Mouse (Mus musculus) cerebellum, adult 2 months (tissue): ENCODE measurements at regions not wholly inside any gene's neighbourhood (a gene's known extent, or its start where the extent isn't known, plus 50 kb on each side); places are given as distances from the start of the nearest gene placed in this dataset.

ENCODE experiments used
- DNase-seq, 2 experiments: peaks; one replicate each; pipeline ENCODE4 v3.0.0; 2021
- H3K27ac ChIP-seq: fragments of 200-500 bp; 2 replicates; pipeline ENCODE4 v1.5.1; 2012; ENCODE audit warnings: low read length, control low read depth, inconsistent platforms; ENCODE audit not compliant: insufficient read depth
- H3K27me3 ChIP-seq: fragments of 200-500 bp; 2 replicates; pipeline ENCODE4 v1.6.1; 2012; ENCODE audit warnings: inconsistent platforms, mild to moderate bottlenecking, low read length, moderate library complexity; ENCODE audit not compliant: control insufficient read depth, insufficient read depth
- H3K4me1 ChIP-seq: fragments of 200-500 bp; 2 replicates; pipeline ENCODE4 v1.6.1; 2011; ENCODE audit warnings: low read length; ENCODE audit not compliant: control insufficient read depth, insufficient read depth
- H3K4me3 ChIP-seq: fragments of 200-500 bp; replicated peaks from 2 replicates; pipeline ENCODE3; 2011; ENCODE audit warnings: mild to moderate bottlenecking, low read depth, low read length, control low read depth; ENCODE audit not compliant: insufficient read depth
- CTCF ChIP-seq: fragments of 200-500 bp; IDR thresholded peaks from 2 replicates; pipeline ENCODE4 v1.5.1; 2011; ENCODE audit warnings: low read depth, mild to moderate bottlenecking, control low read depth, low read length, moderate library complexity, borderline replicate concordance; ENCODE audit not compliant: insufficient read depth
- POLR2A ChIP-seq: fragments of 200-500 bp; IDR thresholded peaks from 2 replicates; pipeline ENCODE4 v1.6.1; 2011; ENCODE audit warnings: low read length, control low read depth, borderline replicate concordance; ENCODE audit not compliant: insufficient read depth
- WGBS: fragments of 180-500 bp; shearing (Covaris S2); methylation state at CpG from one replicate; pipeline ENCODE4 v1.1.7; 2018; 5-methylcytosine and 5-hydroxymethylcytosine counted together

DNA sequence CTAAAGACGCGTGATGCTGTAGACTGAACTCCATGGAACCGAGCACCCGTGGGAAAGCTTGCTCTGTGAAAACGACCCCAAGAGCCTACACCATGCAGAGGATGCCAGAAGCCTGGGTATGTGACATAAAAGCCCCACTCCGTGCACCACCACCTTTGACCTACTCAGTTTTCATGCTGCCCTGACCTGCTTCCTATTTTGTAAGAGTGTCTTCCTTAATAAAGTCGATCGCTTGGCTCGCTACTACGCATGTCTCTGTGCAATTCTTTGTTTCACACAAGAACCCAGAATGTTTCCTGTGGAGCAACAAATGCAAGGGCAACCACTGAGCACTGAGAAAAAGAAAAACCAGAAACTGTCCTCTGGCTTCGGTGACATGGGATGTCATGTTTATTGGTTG, 60.5 kb downstream of the Sec61b start:
- 48% methylated on average over 11 of the region's 11 CpGs for WGBS
- H3K4me3 ChIP-seq: no peak overlapping the region
- no peaks in the 10 kb centered on the region for H3K27me3 ChIP-seq
- DNase-seq: no peak
- TF ChIP-seq CTCF (no peak), POLR2A (no peak)
- no peaks in the 10 kb centered on the region for H3K4me1 ChIP-seq
- no peak overlapping the region for H3K27ac ChIP-seq

DNA sequence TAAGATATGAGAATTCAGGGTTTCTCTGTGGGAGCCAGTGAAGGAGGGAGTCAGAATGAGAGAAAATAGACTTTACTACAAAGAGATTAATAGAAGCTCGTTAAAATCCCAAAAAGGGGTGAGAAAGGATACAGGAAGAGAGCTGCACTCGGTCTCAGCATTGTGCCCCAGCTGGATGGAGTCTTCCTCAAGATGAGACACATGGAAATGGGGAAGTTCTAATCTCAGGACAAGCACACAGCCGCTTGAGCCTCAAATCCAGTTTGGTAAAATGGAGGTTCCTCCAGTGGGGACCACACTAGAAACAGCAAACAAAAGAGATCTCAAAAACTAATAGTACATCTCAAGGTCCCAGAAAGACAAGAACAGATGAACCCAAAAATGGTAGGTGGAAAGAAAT, 93.2 kb downstream of the Sec61b start:
- WGBS: 80% methylated on average over 3 of the region's 3 CpGs
- Histone ChIP-seq H3K4me1 (no peaks in the 10 kb centered on the region), H3K4me3 (no peak overlapping the region), H3K27me3 (no peaks in the 10 kb centered on the region), H3K27ac (no peak overlapping the region)
- no peak for DNase-seq
- TF ChIP-seq POLR2A (no peak), CTCF (no peak)

DNA sequence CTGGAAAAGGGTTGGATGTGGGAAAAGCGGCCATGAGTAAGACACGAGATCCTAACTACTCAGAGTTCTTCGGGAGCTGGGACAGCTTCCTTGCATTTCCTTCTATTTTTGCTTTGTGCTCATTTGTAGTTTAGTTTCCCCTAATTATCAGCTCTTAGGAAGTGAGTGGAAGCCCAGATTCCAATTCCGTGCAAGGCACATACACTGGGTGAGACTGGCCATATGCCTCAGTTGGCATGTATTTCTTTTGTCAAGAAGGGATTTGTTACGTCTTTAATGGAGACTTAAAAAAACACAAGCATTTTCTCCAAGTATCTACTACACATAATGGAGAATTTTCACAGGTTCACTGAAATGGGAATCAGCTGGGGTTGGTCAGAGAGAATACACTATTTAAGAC, 96.4 kb downstream of the Sec61b start:
- Histone ChIP-seq H3K4me3 (no peak overlapping the region), H3K4me1 (peaks cover 7% of the 10 kb centered on the region; the same call in 1 of the 2 replicates), H3K27ac (no peak overlapping the region), H3K27me3 (no peaks in the 10 kb centered on the region)
- 80% methylated on average over 5 of the region's 5 CpGs for WGBS
- no peak for DNase-seq
- TF ChIP-seq CTCF (no peak), POLR2A (no peak)

DNA sequence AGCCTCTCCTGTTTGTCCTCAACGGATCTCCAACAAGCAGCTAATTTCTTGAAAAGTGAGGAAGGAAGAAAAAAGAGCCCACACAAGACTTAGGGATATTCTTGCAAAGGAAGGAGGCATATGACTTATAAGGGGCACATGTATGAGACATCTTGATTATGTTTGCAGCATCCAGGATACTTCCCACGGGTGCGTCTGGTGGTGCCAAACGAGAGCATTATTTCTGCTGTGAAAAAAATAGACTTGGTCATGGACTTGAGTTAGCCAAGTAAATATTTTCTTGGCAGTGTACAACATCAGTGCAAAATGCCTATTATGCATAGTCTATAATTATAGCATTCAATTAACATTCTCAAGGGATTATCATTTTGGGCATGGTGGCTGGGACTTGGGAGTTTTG, 101.6 kb downstream of the Sec61b start:
- no peak for TF ChIP-seq POLR2A
- TF ChIP-seq CTCF: no peak
- DNase-seq: no peak
- H3K4me3 ChIP-seq: no peak overlapping the region
- no peaks in the 10 kb centered on the region for H3K27me3 ChIP-seq
- WGBS: 80% methylated on average over 4 of the region's 4 CpGs
- H3K4me1 ChIP-seq: peaks cover 7% of the 10 kb centered on the region
- H3K27ac ChIP-seq: no peak overlapping the region

DNA sequence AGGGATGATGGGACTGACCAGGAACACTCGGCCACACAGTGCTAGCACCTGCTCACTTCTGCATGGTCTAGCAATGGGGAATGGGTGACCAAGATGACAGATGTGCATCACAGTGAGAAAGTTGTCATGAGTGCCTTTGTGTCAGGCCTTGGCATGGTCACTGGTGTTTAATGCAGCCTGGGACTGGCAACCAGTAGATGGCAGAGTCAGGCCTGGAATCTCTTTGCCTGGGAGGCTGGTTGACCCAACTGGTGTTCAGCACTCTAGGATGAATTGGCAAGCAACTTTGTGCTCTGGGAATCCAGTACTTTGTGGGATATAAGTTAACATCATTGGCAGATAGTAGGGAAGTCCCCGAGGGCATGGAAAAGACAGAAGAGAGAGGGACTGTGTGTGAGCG, 103.0 kb downstream of the Sec61b start:
- H3K27me3 ChIP-seq: no peaks in the 10 kb centered on the region
- peak; percentile 71 to 73 for DNase-seq
- H3K27ac ChIP-seq: no peak overlapping the region
- WGBS: 60% methylated on average over 3 of the region's 3 CpGs
- peaks cover 7% of the 10 kb centered on the region for H3K4me1 ChIP-seq
- no peak overlapping the region for H3K4me3 ChIP-seq
- TF ChIP-seq POLR2A (no peak), CTCF (peak; percentile 91)

DNA sequence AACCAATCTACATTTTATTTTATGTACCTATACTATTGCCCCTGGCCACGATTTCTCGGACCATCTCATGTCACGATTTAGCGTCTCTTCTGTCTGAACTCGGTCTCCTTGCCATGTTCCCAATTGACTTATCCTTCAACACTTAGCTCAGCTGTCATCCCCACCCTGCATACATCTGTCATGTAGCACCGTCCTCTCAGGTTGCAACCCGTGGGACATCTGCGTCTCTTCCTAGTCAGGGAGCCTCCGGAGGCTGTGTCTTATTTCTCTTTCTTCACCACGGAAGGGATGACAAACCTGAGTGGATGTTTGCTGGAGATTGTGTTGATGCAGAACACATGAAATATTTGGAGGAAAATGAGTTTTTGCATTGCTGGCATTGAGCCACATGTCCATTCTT, 104.2 kb downstream of the Sec61b start:
- WGBS: 82% methylated on average over 10 of the region's 10 CpGs
- TF ChIP-seq CTCF (no peak), POLR2A (no peak)
- Histone ChIP-seq H3K4me1 (peaks cover 7% of the 10 kb centered on the region), H3K27ac (no peak overlapping the region), H3K27me3 (no peaks in the 10 kb centered on the region), H3K4me3 (no peak overlapping the region)
- DNase-seq: no peak

DNA sequence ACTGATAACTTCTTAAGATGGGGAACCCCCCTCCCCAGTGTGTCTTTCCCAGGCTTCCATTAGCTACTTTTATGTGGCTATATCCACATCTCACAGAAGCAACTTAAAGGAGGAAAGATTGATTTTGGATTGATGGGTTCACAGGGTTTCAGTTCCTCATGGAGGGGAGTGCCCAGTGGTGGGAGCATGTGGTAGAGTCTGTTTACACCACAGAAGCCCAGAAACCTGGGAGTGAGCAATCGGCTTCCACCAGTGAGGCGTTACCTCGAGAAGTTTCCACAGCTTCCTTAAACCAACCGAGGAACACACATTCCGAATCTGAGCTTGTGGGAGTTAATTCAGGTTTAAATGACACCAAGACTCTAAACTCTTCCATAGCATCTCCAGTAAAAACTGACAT, 106.1 kb downstream of the Sec61b start:
- 96% methylated on average over 5 of the region's 5 CpGs for WGBS
- no peaks in the 10 kb centered on the region for H3K27me3 ChIP-seq
- H3K4me3 ChIP-seq: no peak overlapping the region
- no peak for DNase-seq
- no peaks in the 10 kb centered on the region; the same call in 1 of the 2 replicates for H3K4me1 ChIP-seq
- H3K27ac ChIP-seq: no peak overlapping the region
- TF ChIP-seq POLR2A (no peak), CTCF (no peak)

DNA sequence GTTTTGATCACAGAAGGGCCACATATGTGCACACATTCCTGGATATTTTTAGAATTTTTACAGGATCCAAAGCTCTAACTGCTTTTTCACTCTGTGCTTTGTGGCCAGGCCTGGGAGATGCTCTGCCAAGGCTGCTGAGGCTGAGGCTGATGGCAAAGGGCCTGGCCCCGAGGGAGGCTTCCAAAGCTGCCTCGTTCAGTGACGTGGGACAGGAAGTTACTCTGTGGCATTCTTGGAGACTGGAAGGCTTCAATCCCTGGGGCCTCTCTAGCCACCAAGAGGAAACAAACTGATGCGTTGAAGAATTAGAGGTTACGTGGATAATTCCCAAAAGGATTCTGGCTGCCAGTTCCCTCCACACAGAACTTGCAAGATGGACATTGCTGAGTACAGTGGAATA, 112.8 kb downstream of the Sec61b start:
- DNase-seq: peak; percentile 58 to 72
- H3K27me3 ChIP-seq: no peaks in the 10 kb centered on the region
- H3K4me1 ChIP-seq: peaks cover 11% of the 10 kb centered on the region
- WGBS: 13% methylated on average over 5 of the region's 5 CpGs
- no peak for TF ChIP-seq CTCF
- no peak for TF ChIP-seq POLR2A
- H3K27ac ChIP-seq: no peak overlapping the region
- no peak overlapping the region for H3K4me3 ChIP-seq
